ENCODE assay signal across 8 mouse cellular contexts in genomic region chr17:25569833-25570647, GRCm38 (mm10). TPM values are rescaled to one million over a fixed set of nuclear protein-coding genes. Genes with fewer than 3 reads are reported as not detected.
DNase-seq lines count a peak whose midpoint lies in the region; ATAC-seq and TF ChIP-seq lines count a peak whose summit lies in the region.

No protein-coding gene starts in this region.

- H3K4me2 ChIP-seq in embryonic facial prominence, embryonic 12.5 days (replicated peaks) = peak overlapping the region; percentile 98
- peak overlapping the region; percentile 85 for H3K4me2 ChIP-seq in limb, embryonic 11.5 days (ENCODE audit: low read depth, severe bottlenecking)

- H3K4me1 ChIP-seq in kidney, adult 2 months (ENCODE audit: control insufficient read depth, insufficient read depth, low read length) = no peaks in the 10 kb centered on the region
- H3K4me1 ChIP-seq in embryonic facial prominence, embryonic 12.5 days = peaks cover 41% of the 10 kb centered on the region
- peaks cover 24% of the 10 kb centered on the region for H3K4me1 ChIP-seq in limb, embryonic 11.5 days (ENCODE audit: control insufficient read depth, insufficient read depth, low read length)

- no peaks in the 10 kb centered on the region for H3K27me3 ChIP-seq in kidney, adult 2 months (replicated peaks; ENCODE audit: control insufficient read depth, insufficient read depth, low read length)
- H3K27me3 ChIP-seq in embryonic facial prominence, embryonic 12.5 days = peaks cover 29% of the 10 kb centered on the region
- H3K27me3 ChIP-seq in limb, embryonic 11.5 days (ENCODE audit: control insufficient read depth, insufficient read depth, low read length) = peaks cover 11% of the 10 kb centered on the region

- no peak for TF ChIP-seq POLR2A in kidney, adult 2 months (IDR thresholded peaks at IDR 0.05; ENCODE audit: low read depth, low read length)

- H3K9me3 ChIP-seq in embryonic facial prominence, embryonic 12.5 days = no peaks in the 10 kb centered on the region
- no peaks in the 10 kb centered on the region for H3K9me3 ChIP-seq in limb, embryonic 11.5 days (ENCODE audit: control insufficient read depth, low read length)

- H3K27ac ChIP-seq in kidney, adult 2 months (ENCODE audit: insufficient read depth, low read depth, low read length) = no peak overlapping the region
- 0 out of 2 replicates have a peak overlapping the region, but pooled peaks have one; percentile 5 for H3K27ac ChIP-seq in embryonic facial prominence, embryonic 12.5 days
- no peak overlapping the region for H3K27ac ChIP-seq in limb, embryonic 11.5 days (replicated peaks; ENCODE audit: low read depth, low read length)

- TF ChIP-seq CTCF in kidney, adult 2 months (conservative IDR thresholded peaks at IDR 0.05; ENCODE audit: insufficient read depth, insufficient read length, low read depth, low read length) = no peak

- peak overlapping the region; percentile 60 for H3K9ac ChIP-seq in embryonic facial prominence, embryonic 12.5 days
- peak overlapping the region; percentile 51 for H3K9ac ChIP-seq in limb, embryonic 11.5 days (ENCODE audit: low read length)

- ATAC-seq in CD4-positive, CD25-positive, alpha-beta regulatory T cell, adult 4 months = peak; percentile 41
- ATAC-seq in embryonic facial prominence, embryonic 12.5 days (ENCODE audit: insufficient number of reproducible peaks, insufficient read depth, low FRiP score, low TSS enrichment) = no peak
- ATAC-seq in limb, embryonic 11.5 days (ENCODE audit: insufficient number of reproducible peaks, low FRiP score, low TSS enrichment, low read depth) = no peak; the same call in 1 of the 2 replicates

- DNase-seq in kidney, adult 2 months = no peak
- DNase-seq in kidney, adult 11 months = no peak
- no peak for DNase-seq in limb, embryonic 11.5 days (ENCODE audit: low spot score)
- peak; percentile 43 for DNase-seq in right cerebral cortex, postnatal 25 days
- DNase-seq in spleen, adult 18-20 months = no peak
- no peak for DNase-seq in retina, embryonic 14.5 days (ENCODE audit: low spot score)

- H3K4me3 ChIP-seq in kidney, adult 2 months (ENCODE audit: insufficient read depth, low read depth, low read length) = peak overlapping the region; percentile 33
- H3K4me3 ChIP-seq in embryonic facial prominence, embryonic 12.5 days = peak overlapping the region; percentile 48
- H3K4me3 ChIP-seq in limb, embryonic 11.5 days (ENCODE audit: low read depth, low read length) = peak overlapping the region; percentile 49

- WGBS in kidney, adult 2 months = 7% methylated on average over 54 of the region's 54 CpGs
- 2% methylated on average over 54 of the region's 54 CpGs for WGBS in embryonic facial prominence, embryonic 12.5 days
- 1% methylated on average over 54 of the region's 54 CpGs for WGBS in limb, embryonic 11.5 days

- no peaks in the 10 kb centered on the region for H3K36me3 ChIP-seq in kidney, adult 2 months (ENCODE audit: control insufficient read depth, insufficient read depth, low read length)
- 0 out of 2 replicates have a peak, but pooled peaks cover 3% of the 10 kb centered on the region for H3K36me3 ChIP-seq in embryonic facial prominence, embryonic 12.5 days
- H3K36me3 ChIP-seq in limb, embryonic 11.5 days (ENCODE audit: control insufficient read depth, insufficient read depth, low read length) = no peaks in the 10 kb centered on the region

RNA-seq across cellular contexts. Expression of gene Sox8, which starts 0.4 kb away (rescaled TPM):
- 0.70 and 0.76 TPM in 2 replicates for polyA plus RNA-seq in kidney, adult 2 months (2012; rRNA removed)
- polyA plus RNA-seq in CD4-positive, CD25-positive, alpha-beta regulatory T cell, adult 4 months (2017; shearing (Covaris generic)) = not detected
- polyA plus RNA-seq in embryonic facial prominence, embryonic 12.5 days (2016; fragmentation: Nextera tagmentation; extraction: Ambion mirVana) = 11.8 and 13.2 TPM in 2 replicates
- 7.1 and 8.8 TPM in 2 replicates for polyA plus RNA-seq in limb, embryonic 11.5 days (2014; fragmentation: Nextera tagmentation; extraction: Ambion mirVana)

RNA-seq across cellular contexts. Expression of gene Lmf1, which starts 8.8 kb away (rescaled TPM):
- 31.6 and 35.4 TPM in 2 replicates for polyA plus RNA-seq in kidney, adult 2 months (2012; rRNA removed)
- 10 to 100 TPM; 22.0 to 26.0 TPM for polyA plus RNA-seq in CD4-positive, CD25-positive, alpha-beta regulatory T cell, adult 4 months (2017; shearing (Covaris generic))
- polyA plus RNA-seq in embryonic facial prominence, embryonic 12.5 days (2016; fragmentation: Nextera tagmentation; extraction: Ambion mirVana) = 29.4 and 31.4 TPM in 2 replicates
- polyA plus RNA-seq in limb, embryonic 11.5 days (2014; fragmentation: Nextera tagmentation; extraction: Ambion mirVana) = 22.5 and 23.8 TPM in 2 replicates
